Mouse (Mus musculus) right cerebral cortex, adult 2 months (tissue): ENCODE measurements around the gene Traf1.

Experiments used
- DNase-seq, 2 experiments: peaks; one replicate each; pipeline ENCODE4 v3.0.0; 2021 to 2022; ENCODE audit warnings: low spot score in 2 of 2

The Traf1 gene

GRCm38 (mm10) chr2:34941061-34941675, 20.4 kb downstream of the Traf1 start:
- DNase-seq = no peak

- DNase-seq = no peak
These were observed 21.3 kb downstream of the Traf1 start for GRCm38 (mm10) chr2:34940246-34940645.

GRCm38 (mm10) chr2:34938269-34939208, 23.0 kb downstream of the Traf1 start:
- no peak for DNase-seq

- no peak for DNase-seq
These were observed 24.1 kb downstream of the Traf1 start for GRCm38 (mm10) chr2:34937460-34937859.

- DNase-seq = no peak
These were observed 34.3 kb downstream of the Traf1 start for GRCm38 (mm10) chr2:34927320-34927719.

- no peak for DNase-seq
These were observed 38.8 kb downstream of the Traf1 start for GRCm38 (mm10) chr2:34922729-34923128.

- no peak for DNase-seq
These were observed 41.4 kb downstream of the Traf1 start for GRCm38 (mm10) chr2:34920144-34920543.

GRCm38 (mm10) chr2:34915103-34915502, 46.5 kb downstream of the Traf1 start:
- no peak for DNase-seq

GRCm38 (mm10) chr2:34914823-34915082, 46.8 kb downstream of the Traf1 start:
- DNase-seq = no peak

- DNase-seq = peak; percentile 19 to 34
These were observed 47.3 kb downstream of the Traf1 start for GRCm38 (mm10) chr2:34914069-34914822.

GRCm38 (mm10) chr2:34913218-34914068, 48.1 kb downstream of the Traf1 start, which contains the start of gene Phf19:
Phf19 (minus strand) TSS chr2:34914026.
- no peak for DNase-seq

- no peak for DNase-seq
These were observed 49.0 kb downstream of the Traf1 start for GRCm38 (mm10) chr2:34912613-34913012.

- no peak for DNase-seq
These were observed 49.7 kb downstream of the Traf1 start for GRCm38 (mm10) chr2:34911871-34912270.

- DNase-seq = no peak
These were observed 51.9 kb downstream of the Traf1 start for GRCm38 (mm10) chr2:34909719-34910118.

- no peak for DNase-seq
These were observed 54.5 kb downstream of the Traf1 start for GRCm38 (mm10) chr2:34906861-34907604.

GRCm38 (mm10) chr2:34906426-34906825, 55.1 kb downstream of the Traf1 start:
- no peak for DNase-seq

GRCm38 (mm10) chr2:34904849-34905542, 56.6 kb downstream of the Traf1 start:
- peak; percentile 96 to 98 for DNase-seq

GRCm38 (mm10) chr2:34903652-34904405, 57.7 kb downstream of the Traf1 start:
- DNase-seq = no peak

- DNase-seq = no peak
These were observed 58.4 kb downstream of the Traf1 start for GRCm38 (mm10) chr2:34903191-34903590.
